ENCODE assay signal across 18 mouse cellular contexts in genomic region chr8:11463541-11463888, GRCm38 (mm10). TPM values are rescaled to one million over a fixed set of nuclear protein-coding genes. Genes with fewer than 3 reads are reported as not detected.
DNase-seq lines count a peak whose midpoint lies in the region; ATAC-seq and TF ChIP-seq lines count a peak whose summit lies in the region.
"Had no signal": no experiment of that assay in that cellular context is flagged by ENCODE, and none has a peak within 500 bp of the region (broad histone marks: within the 10 kb centered on the region; RNA-seq: fewer than 3 reads in every experiment).

No protein-coding gene starts in this region.

- no peak for DNase-seq in heart, adult 2 months
- no peak for DNase-seq in heart, adult 8-10 months (ENCODE audit: low spot score)
- no peak for DNase-seq in heart, postnatal 0 days (ENCODE audit: low spot score)
- DNase-seq in heart, postnatal 10 days: no peak
- no peak for DNase-seq in ovary, postnatal 36 days (ENCODE audit: low spot score)
- DNase-seq: cerebellum, adult 2 months; kidney, adult 11 months; left cerebral cortex, postnatal 4 days; liver, embryonic 13.5 days; right cerebral cortex, postnatal 4 days had no signal

- TF ChIP-seq POLR2A in heart, adult 2 months (IDR thresholded peaks at IDR 0.05; ENCODE audit: insufficient read depth, low read depth, low read length): no peak
- TF ChIP-seq POLR2A in myocyte (IDR thresholded peaks at IDR 0.05; ENCODE audit: insufficient read length, low read depth): no peak

- peak; percentile 67; the same call in 1 of the 2 replicates for ATAC-seq in heart, postnatal 0 days (ENCODE audit: insufficient read depth, low read depth)
- no peak for ATAC-seq in megakaryocyte, adult 5-6 weeks (ENCODE audit: poor library complexity, severe bottlenecking)
- ATAC-seq: forebrain, embryonic 15.5 days had no signal

- H3K9me3 ChIP-seq in heart, postnatal 0 days (replicated peaks; ENCODE audit: control insufficient read depth, low read length): peaks cover 5% of the 10 kb centered on the region; the same call in 1 of the 2 replicates
- peaks cover 27% of the 10 kb centered on the region for H3K9me3 ChIP-seq in megakaryocyte, embryonic 14.5 days
- H3K9me3 ChIP-seq: embryonic facial prominence, embryonic 12.5 days; forebrain, embryonic 15.5 days; liver, embryonic 13.5 days had no signal

- no peak for TF ChIP-seq CTCF in heart, adult 2 months (IDR thresholded peaks at IDR 0.05)
- TF ChIP-seq CTCF in heart, postnatal 0 days (IDR thresholded peaks at IDR 0.05; ENCODE audit: low read depth): no peak

- peaks cover 11% of the 10 kb centered on the region for H3K4me1 ChIP-seq in heart, adult 2 months (ENCODE audit: control insufficient read depth, insufficient read depth, low read length)
- peaks cover 48% of the 10 kb centered on the region for H3K4me1 ChIP-seq in heart, postnatal 0 days (ENCODE audit: control insufficient read depth, insufficient read depth)
- peaks cover 53% of the 10 kb centered on the region for H3K4me1 ChIP-seq in megakaryocyte, embryonic 14.5 days

- H3K27me3 ChIP-seq in heart, adult 2 months (ENCODE audit: control insufficient read depth, insufficient read depth, low read length): no peaks in the 10 kb centered on the region
- H3K27me3 ChIP-seq in heart, postnatal 0 days (ENCODE audit: control insufficient read depth, insufficient read depth, low read length): no peaks in the 10 kb centered on the region
- H3K27me3 ChIP-seq in megakaryocyte, embryonic 14.5 days (replicated peaks): peaks cover 36% of the 10 kb centered on the region
- no peaks in the 10 kb centered on the region for H3K27me3 ChIP-seq in myocyte (ENCODE audit: control insufficient read depth, insufficient read depth, insufficient read length)
- H3K27me3 ChIP-seq: embryonic facial prominence, embryonic 12.5 days; forebrain, embryonic 15.5 days; liver, embryonic 13.5 days had no signal

- peaks cover 2% of the 10 kb centered on the region for H3K36me3 ChIP-seq in heart, adult 2 months (ENCODE audit: control insufficient read depth, insufficient read depth, low read length)
- peaks cover 14% of the 10 kb centered on the region for H3K36me3 ChIP-seq in heart, postnatal 0 days (replicated peaks; ENCODE audit: control insufficient read depth, insufficient read depth, low read length)
- peaks cover 13% of the 10 kb centered on the region for H3K36me3 ChIP-seq in megakaryocyte, embryonic 14.5 days (replicated peaks; ENCODE audit: low read length)
- H3K36me3 ChIP-seq in myocyte (ENCODE audit: control insufficient read depth, insufficient read depth): no peaks in the 10 kb centered on the region
- H3K36me3 ChIP-seq: embryonic facial prominence, embryonic 12.5 days; forebrain, embryonic 15.5 days; liver, embryonic 13.5 days had no signal

- WGBS in heart, adult 2 months: 68% methylated on average over 2 of the region's 2 CpGs
- 47% methylated on average over 2 of the region's 2 CpGs for WGBS in heart, postnatal 0 days

- no peak overlapping the region for H3ac ChIP-seq in myocyte (ENCODE audit: control insufficient read depth, insufficient read length)

- no peak for TF ChIP-seq EP300 in heart, adult 2 months (IDR thresholded peaks at IDR 0.05; ENCODE audit: insufficient read depth, low read depth, low read length)
- no peak for TF ChIP-seq EP300 in heart, postnatal 0 days (IDR thresholded peaks at IDR 0.05; ENCODE audit: low read depth)

- H3K9ac ChIP-seq in heart, adult 2 months (ENCODE audit: low read depth, low read length): no peak overlapping the region
- H3K9ac ChIP-seq in heart, postnatal 0 days (replicated peaks; ENCODE audit: low read depth, low read length): no peak overlapping the region
- H3K9ac ChIP-seq: embryonic facial prominence, embryonic 12.5 days; forebrain, embryonic 15.5 days; hindbrain, embryonic 14.5 days; liver, embryonic 13.5 days had no signal

- peak overlapping the region; percentile 61 for H3K27ac ChIP-seq in heart, adult 2 months
- peak overlapping the region; percentile 73 for H3K27ac ChIP-seq in heart, postnatal 0 days (ENCODE audit: low read depth)
- H3K27ac ChIP-seq: embryonic facial prominence, embryonic 12.5 days; forebrain, embryonic 15.5 days; hindbrain, embryonic 14.5 days; layer of hippocampus, adult 2 months; liver, embryonic 13.5 days had no signal

- 0 out of 2 replicates have a peak, but pooled peaks cover 1% of the 10 kb centered on the region for H3K79me2 ChIP-seq in heart, adult 2 months (replicated peaks; ENCODE audit: control insufficient read depth, insufficient read depth, low read length)
- no peaks in the 10 kb centered on the region for H3K79me2 ChIP-seq in myocyte (ENCODE audit: control insufficient read depth, insufficient read depth)

- intact Hi-C loops in heart, adult 2 months (cut with DNase I): no loop called here
- intact Hi-C loops in heart, postnatal 10 days (cut with DNase I): no loop called here

- H3K4me2 ChIP-seq in heart, postnatal 0 days (ENCODE audit: low read depth, low read length): no peak overlapping the region
- H3K4me2 ChIP-seq in myocyte (ENCODE audit: low read depth): peak overlapping the region; percentile 47
- H3K4me2 ChIP-seq: embryonic facial prominence, embryonic 12.5 days; forebrain, embryonic 15.5 days; hindbrain, embryonic 14.5 days; liver, embryonic 13.5 days had no signal

- no peak overlapping the region for H3K4me3 ChIP-seq in heart, adult 2 months
- no peak overlapping the region for H3K4me3 ChIP-seq in heart, postnatal 0 days (ENCODE audit: low read depth, low read length)
- H3K4me3 ChIP-seq in megakaryocyte, embryonic 14.5 days (replicated peaks): peak overlapping the region; percentile 64
- no peak overlapping the region for H3K4me3 ChIP-seq in myocyte
- H3K4me3 ChIP-seq: embryonic facial prominence, embryonic 12.5 days; forebrain, embryonic 15.5 days; layer of hippocampus, adult 2 months; liver, embryonic 13.5 days had no signal

TF ChIP-seq in myocyte, 11 proteins besides CTCF, POLR2A, EP300 and RAD21:
- TF ChIP-seq TCF12 (IDR thresholded peaks at IDR 0.05; ENCODE audit: insufficient read depth, poor library complexity, severe bottlenecking) (no peak), TCF3 (IDR thresholded peaks at IDR 0.05; ENCODE audit: insufficient read length, low read depth) (no peak), E2F4 (IDR thresholded peaks at IDR 0.05; ENCODE audit: insufficient read depth) (no peak), SRF (IDR thresholded peaks at IDR 0.05; ENCODE audit: control insufficient read depth, insufficient read length, low read depth) (no peak), MYOD1 (IDR thresholded peaks at IDR 0.05; ENCODE audit: control insufficient read depth in 1 of 3, insufficient read length in 2 of 3, low read depth in 2 of 3) (no peak), USF1 (IDR thresholded peaks at IDR 0.05; ENCODE audit: low read depth) (no peak), MAX (IDR thresholded peaks at IDR 0.05; ENCODE audit: low read depth) (no peak), POLR2AphosphoS2 (IDR thresholded peaks at IDR 0.05; ENCODE audit: insufficient read length, low read depth) (no peak), REST (IDR thresholded peaks at IDR 0.05; ENCODE audit: insufficient read depth, insufficient read length) (no peak), CEBPB (IDR thresholded peaks at IDR 0.05; ENCODE audit: insufficient read depth, poor library complexity, severe bottlenecking) (no peak), MYOG (IDR thresholded peaks at IDR 0.05; ENCODE audit: control insufficient read depth in 1 of 3, insufficient read depth in 1 of 3, insufficient read length in 2 of 3, low read depth in 2 of 3) (no peak)

RNA-seq across cellular contexts. Expression of gene Rab20, which starts 15.0 kb away (rescaled TPM):
- total RNA-seq in heart, adult 2 months (2021): 10 to 100 TPM; 17.8 to 27.4 TPM
- polyA plus RNA-seq in heart, adult 2 months (2012; rRNA removed): 40.9 and 46.8 TPM in 2 replicates
- 10 to 100 TPM; 21.9 to 36.4 (median 28.1) TPM for total RNA-seq in heart, adult 8-10 months (2022)
- total RNA-seq in heart, postnatal 0 days (2014; rRNA removed; ENCODE audit: low replicate concordance): 84.5 and 121 TPM in 2 replicates
- 52.0 and 56.1 TPM in 2 replicates for polyA plus RNA-seq in heart, postnatal 0 days (2015; fragmentation: Nextera tagmentation; extraction: Ambion mirVana)
- total RNA-seq in heart, postnatal 10 days (2021): 10 to 100 TPM; 28.6 to 30.4 TPM
- 13.3 TPM in 1 of 2 replicates, not detected in the other for polyA plus RNA-seq in megakaryocyte, embryonic 14.5 days (2012; ENCODE audit: insufficient read depth, low replicate concordance)
- total RNA-seq in megakaryocyte, adult 5-6 weeks (2015): 2.5 and 3.5 TPM in 2 replicates
- 3.3 and 7.7 TPM in 2 replicates for total RNA-seq in megakaryocyte, adult 5-6 weeks (2017)
- 1.2 TPM for polyA plus RNA-seq in myocyte (2012; fragmentation: generic; extraction: Trizol)
- total RNA-seq: layer of hippocampus, adult 2 months had no signal
- polyA plus RNA-seq: neural tube, embryonic 14.5 days had no signal

RNA-seq across cellular contexts. Expression of gene Naxd, which starts 33.8 kb away (rescaled TPM):
- 10 to 100 TPM; 31.2 to 32.7 TPM for total RNA-seq in heart, adult 2 months (2021)
- 56.9 and 64.1 TPM in 2 replicates for polyA plus RNA-seq in heart, adult 2 months (2012; rRNA removed)
- total RNA-seq in heart, adult 8-10 months (2022): 10 to 100 TPM; 30.7 to 35.3 (median 32.1) TPM
- total RNA-seq in heart, postnatal 0 days (2014; rRNA removed; ENCODE audit: low replicate concordance): 71.3 and 71.6 TPM in 2 replicates
- polyA plus RNA-seq in heart, postnatal 0 days (2015; fragmentation: Nextera tagmentation; extraction: Ambion mirVana): 62.7 and 66.3 TPM in 2 replicates
- total RNA-seq in heart, postnatal 10 days (2021): 10 to 100 TPM; 40.2 to 41.7 TPM
- polyA plus RNA-seq in megakaryocyte, embryonic 14.5 days (2012; ENCODE audit: insufficient read depth, low replicate concordance): 49.5 and 114 TPM in 2 replicates
- 39.8 and 53.9 TPM in 2 replicates for total RNA-seq in megakaryocyte, adult 5-6 weeks (2015)
- 45.7 and 58.1 TPM in 2 replicates for total RNA-seq in megakaryocyte, adult 5-6 weeks (2017)
- polyA plus RNA-seq in myocyte (2012; fragmentation: generic; extraction: Trizol): 89.2 TPM
